Mouse (Mus musculus): Measurements from ENCODE around the gene Dcps. TPM values are rescaled to one million over a fixed set of nuclear protein-coding genes. Genes with fewer than 3 reads are reported as not detected.

The Dcps gene
- polyA plus RNA-seq, 1 experiment from 2014 or later = 93.1 TPM

- 22% methylated on average over 15 of the region's 15 CpGs for WGBS
- Histone ChIP-seq H3K9ac (ENCODE audit: low read depth, low read length) (peak overlapping the region; percentile 82; the same call in 1 of the 2 replicates), H3K4me1 (ENCODE audit: control insufficient read depth, insufficient read depth, low read length) (peaks cover 15% of the 10 kb centered on the region), H3K36me3 (ENCODE audit: control insufficient read depth, insufficient read depth, low read length) (peaks cover 4% of the 10 kb centered on the region; the same call in 1 of the 2 replicates), H3K4me3 (ENCODE audit: low read length) (peak overlapping the region; percentile 73), H3K27me3 (ENCODE audit: control insufficient read depth, insufficient read depth, low read length) (no peaks in the 10 kb centered on the region), H3K4me2 (replicated peaks; ENCODE audit: low read depth, low read length) (peak overlapping the region; percentile 63), H3K9me3 (ENCODE audit: control insufficient read depth, low read length) (no peaks in the 10 kb centered on the region), H3K27ac (ENCODE audit: low read depth, low read length) (peak overlapping the region; percentile 82)
- ATAC-seq (ENCODE audit: low FRiP score, low TSS enrichment) = peak; percentile 18; the same call in 1 of the 2 replicates
These were observed 58.2 kb downstream of the Dcps start for GRCm38 (mm10) chr9:35117384-35118295.

- ATAC-seq (ENCODE audit: low FRiP score, low TSS enrichment) = peak; percentile 90
- H3K27me3 ChIP-seq (ENCODE audit: control insufficient read depth, insufficient read depth, low read length) = no peaks in the 10 kb centered on the region
- peak overlapping the region; percentile 82 for H3K9ac ChIP-seq (ENCODE audit: low read depth, low read length)
- H3K36me3 ChIP-seq (ENCODE audit: control insufficient read depth, insufficient read depth, low read length) = no peaks in the 10 kb centered on the region; the same call in 1 of the 2 replicates
- peak overlapping the region; percentile 63 for H3K4me2 ChIP-seq (replicated peaks; ENCODE audit: low read depth, low read length)
- peak overlapping the region; percentile 73 for H3K4me3 ChIP-seq (ENCODE audit: low read length)
- H3K27ac ChIP-seq (ENCODE audit: low read depth, low read length) = peak overlapping the region; percentile 82
- peaks cover 22% of the 10 kb centered on the region for H3K4me1 ChIP-seq (ENCODE audit: control insufficient read depth, insufficient read depth, low read length)
- WGBS = 1% methylated on average over 72 of the region's 84 CpGs
- H3K9me3 ChIP-seq (ENCODE audit: control insufficient read depth, low read length) = no peaks in the 10 kb centered on the region
These were observed 59.2 kb downstream of the Dcps start for GRCm38 (mm10) chr9:35116391-35117381.

- Histone ChIP-seq H3K27ac (ENCODE audit: low read depth, low read length) (no peak overlapping the region), H3K27me3 (ENCODE audit: control insufficient read depth, insufficient read depth, low read length) (no peaks in the 10 kb centered on the region), H3K4me3 (ENCODE audit: low read length) (peak overlapping the region; percentile 73), H3K4me1 (ENCODE audit: control insufficient read depth, insufficient read depth, low read length) (peaks cover 22% of the 10 kb centered on the region), H3K4me2 (replicated peaks; ENCODE audit: low read depth, low read length) (peak overlapping the region; percentile 63), H3K36me3 (ENCODE audit: control insufficient read depth, insufficient read depth, low read length) (no peaks in the 10 kb centered on the region), H3K9ac (ENCODE audit: low read depth, low read length) (peak overlapping the region; percentile 82), H3K9me3 (ENCODE audit: control insufficient read depth, low read length) (no peaks in the 10 kb centered on the region)
- WGBS = 27% methylated on average over 4 of the region's 4 CpGs
- 0 out of 2 replicates have a peak, but pooled peaks have one; percentile 2 for ATAC-seq (ENCODE audit: low FRiP score, low TSS enrichment)
These were observed 60.1 kb downstream of the Dcps start for GRCm38 (mm10) chr9:35115804-35116203.

- peaks cover 22% of the 10 kb centered on the region for H3K4me1 ChIP-seq (ENCODE audit: control insufficient read depth, insufficient read depth, low read length)
- no peak overlapping the region for H3K9ac ChIP-seq (ENCODE audit: low read depth, low read length)
- ATAC-seq (ENCODE audit: low FRiP score, low TSS enrichment) = no peak
- H3K27ac ChIP-seq (ENCODE audit: low read depth, low read length) = no peak overlapping the region
- no peaks in the 10 kb centered on the region for H3K9me3 ChIP-seq (ENCODE audit: control insufficient read depth, low read length)
- H3K27me3 ChIP-seq (ENCODE audit: control insufficient read depth, insufficient read depth, low read length) = no peaks in the 10 kb centered on the region
- WGBS = 20% methylated on average over 4 of the region's 4 CpGs
- no peaks in the 10 kb centered on the region for H3K36me3 ChIP-seq (ENCODE audit: control insufficient read depth, insufficient read depth, low read length)
- H3K4me3 ChIP-seq (ENCODE audit: low read length) = peak overlapping the region; percentile 73
- H3K4me2 ChIP-seq (replicated peaks; ENCODE audit: low read depth, low read length) = peak overlapping the region; percentile 63
These were observed 60.6 kb downstream of the Dcps start for GRCm38 (mm10) chr9:35115299-35115698.

- Histone ChIP-seq H3K27ac (ENCODE audit: low read depth, low read length) (no peak overlapping the region), H3K4me2 (replicated peaks; ENCODE audit: low read depth, low read length) (no peak overlapping the region), H3K36me3 (ENCODE audit: control insufficient read depth, insufficient read depth, low read length) (no peaks in the 10 kb centered on the region), H3K9me3 (ENCODE audit: control insufficient read depth, low read length) (no peaks in the 10 kb centered on the region), H3K9ac (ENCODE audit: low read depth, low read length) (no peak overlapping the region), H3K27me3 (ENCODE audit: control insufficient read depth, insufficient read depth, low read length) (no peaks in the 10 kb centered on the region), H3K4me1 (ENCODE audit: control insufficient read depth, insufficient read depth, low read length) (peaks cover 22% of the 10 kb centered on the region), H3K4me3 (ENCODE audit: low read length) (no peak overlapping the region)
- no peak for ATAC-seq (ENCODE audit: low FRiP score, low TSS enrichment)
- 90% methylated on average over 3 of the region's 3 CpGs for WGBS
These were observed 61.6 kb downstream of the Dcps start for GRCm38 (mm10) chr9:35114234-35114633.

- 20% methylated on average over 19 of the region's 19 CpGs for WGBS
- no peak overlapping the region for H3K27ac ChIP-seq (ENCODE audit: low read depth, low read length)
- peak overlapping the region; percentile 9 for H3K4me2 ChIP-seq (replicated peaks; ENCODE audit: low read depth, low read length)
- H3K4me1 ChIP-seq (ENCODE audit: control insufficient read depth, insufficient read depth, low read length) = peaks cover 11% of the 10 kb centered on the region
- H3K4me3 ChIP-seq (ENCODE audit: low read length) = no peak overlapping the region
- H3K9me3 ChIP-seq (ENCODE audit: control insufficient read depth, low read length) = no peaks in the 10 kb centered on the region
- no peaks in the 10 kb centered on the region for H3K36me3 ChIP-seq (ENCODE audit: control insufficient read depth, insufficient read depth, low read length)
- ATAC-seq (ENCODE audit: low FRiP score, low TSS enrichment) = peak; percentile 15; the same call in 1 of the 2 replicates
- no peaks in the 10 kb centered on the region for H3K27me3 ChIP-seq (ENCODE audit: control insufficient read depth, insufficient read depth, low read length)
- no peak overlapping the region for H3K9ac ChIP-seq (ENCODE audit: low read depth, low read length)
These were observed 63.8 kb downstream of the Dcps start for GRCm38 (mm10) chr9:35111941-35112595.

GRCm38 (mm10) chr9:35111446-35111845 lies 64.4 kb downstream of the Dcps start:
- Histone ChIP-seq H3K27ac (ENCODE audit: low read depth, low read length) (no peak overlapping the region), H3K36me3 (ENCODE audit: control insufficient read depth, insufficient read depth, low read length) (no peaks in the 10 kb centered on the region), H3K27me3 (ENCODE audit: control insufficient read depth, insufficient read depth, low read length) (no peaks in the 10 kb centered on the region), H3K4me3 (ENCODE audit: low read length) (no peak overlapping the region), H3K4me2 (replicated peaks; ENCODE audit: low read depth, low read length) (no peak overlapping the region), H3K4me1 (ENCODE audit: control insufficient read depth, insufficient read depth, low read length) (peaks cover 11% of the 10 kb centered on the region), H3K9ac (ENCODE audit: low read depth, low read length) (no peak overlapping the region), H3K9me3 (ENCODE audit: control insufficient read depth, low read length) (no peaks in the 10 kb centered on the region)
- 73% methylated on average over 7 of the region's 7 CpGs for WGBS
- ATAC-seq (ENCODE audit: low FRiP score, low TSS enrichment) = no peak

- Histone ChIP-seq H3K27me3 (ENCODE audit: control insufficient read depth, insufficient read depth, low read length) (no peaks in the 10 kb centered on the region), H3K4me2 (replicated peaks; ENCODE audit: low read depth, low read length) (no peak overlapping the region), H3K9ac (ENCODE audit: low read depth, low read length) (no peak overlapping the region), H3K36me3 (ENCODE audit: control insufficient read depth, insufficient read depth, low read length) (no peaks in the 10 kb centered on the region), H3K4me1 (ENCODE audit: control insufficient read depth, insufficient read depth, low read length) (peaks cover 10% of the 10 kb centered on the region), H3K9me3 (ENCODE audit: control insufficient read depth, low read length) (no peaks in the 10 kb centered on the region), H3K4me3 (ENCODE audit: low read length) (no peak overlapping the region), H3K27ac (ENCODE audit: low read depth, low read length) (no peak overlapping the region)
- WGBS = 69% methylated on average over 4 of the region's 4 CpGs
- ATAC-seq (ENCODE audit: low FRiP score, low TSS enrichment) = no peak
These were observed 65.3 kb downstream of the Dcps start for GRCm38 (mm10) chr9:35110567-35110966.

All from kidney, embryonic 14.5 days (tissue).